Mouse (Mus musculus): ENCODE measurements around the gene Olfr478. TPM values are rescaled to one million over a fixed set of nuclear protein-coding genes. Genes with fewer than 3 reads are reported as not detected.
"Not testable (repeated sequence)": the region's sequence is repeated elsewhere in the genome, so short reads cannot be mapped to it uniquely, and the experiment has no call there.

The Olfr478 gene
- not detected in 2 replicates for polyA plus RNA-seq (2015; fragmentation: Nextera tagmentation; extraction: Ambion mirVana)

- no peaks in the 10 kb centered on the region for H3K9me3 ChIP-seq (ENCODE audit: control insufficient read depth)
- no peaks in the 10 kb centered on the region for H3K4me1 ChIP-seq (replicated peaks; ENCODE audit: control insufficient read depth, insufficient read depth, low read length)
- H3K4me2 ChIP-seq (replicated peaks; ENCODE audit: low read depth), result no peak within 1 kb of the TSS
- no peak for ATAC-seq
- no peak within 1 kb of the TSS for H3K4me3 ChIP-seq (ENCODE audit: low read depth, low read length)
- WGBS, result 79% methylated on average over 3 of the region's 3 CpGs
- no peak within 1 kb of the TSS for H3K9ac ChIP-seq (ENCODE audit: low read depth, low read length)
- TF ChIP-seq CTCF (IDR thresholded peaks at IDR 0.05; ENCODE audit: low read depth), result no peak
- H3K27me3 ChIP-seq (replicated peaks; ENCODE audit: control insufficient read depth, insufficient read depth, low read length), result no peaks in the 10 kb centered on the region
- no peak within 1 kb of the TSS for H3K27ac ChIP-seq (ENCODE audit: low read depth, low read length)
- no peaks in the 10 kb centered on the region for H3K36me3 ChIP-seq (ENCODE audit: control insufficient read depth, insufficient read depth)
Observed at GRCm38 (mm10) chr7:108033889-108034288, at the start of gene Olfr478. Gene Olfr478, minus strand, starts transcription at chr7:108033989.

- TF ChIP-seq CTCF (IDR thresholded peaks at IDR 0.05; ENCODE audit: low read depth), result no peak
- ATAC-seq, result no peak
- Histone ChIP-seq H3K4me3 (ENCODE audit: low read depth, low read length) (no peak within 1 kb of the TSS), H3K9ac (ENCODE audit: low read depth, low read length) (no peak within 1 kb of the TSS), H3K27ac (ENCODE audit: low read depth, low read length) (no peak within 1 kb of the TSS), H3K4me1 (replicated peaks; ENCODE audit: control insufficient read depth, insufficient read depth, low read length) (no peaks in the 10 kb centered on the region), H3K4me2 (replicated peaks; ENCODE audit: low read depth) (no peak within 1 kb of the TSS), H3K27me3 (replicated peaks; ENCODE audit: control insufficient read depth, insufficient read depth, low read length) (no peaks in the 10 kb centered on the region), H3K36me3 (ENCODE audit: control insufficient read depth, insufficient read depth) (no peaks in the 10 kb centered on the region), H3K9me3 (ENCODE audit: control insufficient read depth) (no peaks in the 10 kb centered on the region)
Observed at GRCm38 (mm10) chr7:108079555-108079954, 45.8 kb upstream of the Olfr478 start, which contains the start of gene Olfr481. Gene Olfr481, plus strand, starts transcription at chr7:108079855.

GRCm38 (mm10) chr7:108067246-108067645 lies 33.5 kb upstream of the Olfr478 start, which contains the start of gene Olfr480:
Gene Olfr480, minus strand, starts transcription at chr7:108067346.
- Histone ChIP-seq H3K27me3 (replicated peaks; ENCODE audit: control insufficient read depth, insufficient read depth, low read length) (no peaks in the 10 kb centered on the region), H3K9ac (ENCODE audit: low read depth, low read length) (no peak within 1 kb of the TSS), H3K9me3 (ENCODE audit: control insufficient read depth) (no peaks in the 10 kb centered on the region), H3K4me2 (replicated peaks; ENCODE audit: low read depth) (no peak within 1 kb of the TSS), H3K27ac (ENCODE audit: low read depth, low read length) (no peak within 1 kb of the TSS), H3K36me3 (ENCODE audit: control insufficient read depth, insufficient read depth) (no peaks in the 10 kb centered on the region), H3K4me3 (ENCODE audit: low read depth, low read length) (no peak within 1 kb of the TSS), H3K4me1 (replicated peaks; ENCODE audit: control insufficient read depth, insufficient read depth, low read length) (no peaks in the 10 kb centered on the region)
- 76% methylated on average over 1 of the region's 1 CpGs for WGBS
- ATAC-seq, result no peak
- no peak for TF ChIP-seq CTCF (IDR thresholded peaks at IDR 0.05; ENCODE audit: low read depth)

GRCm38 (mm10) chr7:108050393-108050792 lies 16.6 kb upstream of the Olfr478 start, which contains the start of gene Olfr479:
Gene Olfr479, plus strand, starts transcription at chr7:108050693.
- Histone ChIP-seq H3K4me1 (replicated peaks; ENCODE audit: control insufficient read depth, insufficient read depth, low read length) (no peaks in the 10 kb centered on the region), H3K9ac (ENCODE audit: low read depth, low read length) (no peak within 1 kb of the TSS), H3K4me2 (replicated peaks; ENCODE audit: low read depth) (no peak within 1 kb of the TSS), H3K9me3 (ENCODE audit: control insufficient read depth) (no peaks in the 10 kb centered on the region), H3K27ac (ENCODE audit: low read depth, low read length) (no peak within 1 kb of the TSS), H3K4me3 (ENCODE audit: low read depth, low read length) (no peak within 1 kb of the TSS), H3K27me3 (replicated peaks; ENCODE audit: control insufficient read depth, insufficient read depth, low read length) (no peaks in the 10 kb centered on the region), H3K36me3 (ENCODE audit: control insufficient read depth, insufficient read depth) (no peaks in the 10 kb centered on the region)
- TF ChIP-seq CTCF (IDR thresholded peaks at IDR 0.05; ENCODE audit: low read depth), result no peak
- 82% methylated on average over 2 of the region's 2 CpGs for WGBS
- ATAC-seq, result no peak

- not testable (repeated sequence) for ATAC-seq; H3K4me1 ChIP-seq (replicated peaks; ENCODE audit: control insufficient read depth, insufficient read depth, low read length); H3K4me2 ChIP-seq (replicated peaks; ENCODE audit: low read depth); H3K9ac ChIP-seq (ENCODE audit: low read depth, low read length); H3K27me3 ChIP-seq (replicated peaks; ENCODE audit: control insufficient read depth, insufficient read depth, low read length); H3K4me3 ChIP-seq (ENCODE audit: low read depth, low read length); H3K9me3 ChIP-seq (ENCODE audit: control insufficient read depth); H3K36me3 ChIP-seq (ENCODE audit: control insufficient read depth, insufficient read depth); H3K27ac ChIP-seq (ENCODE audit: low read depth, low read length)
Observed at GRCm38 (mm10) chr7:108014256-108014655, 19.5 kb downstream of the Olfr478 start.

GRCm38 (mm10) chr7:107986393-107986792 lies 47.4 kb downstream of the Olfr478 start, which contains the start of gene Olfr477:
Gene Olfr477, plus strand, starts transcription at chr7:107986693.
- 75% methylated on average over 2 of the region's 2 CpGs for WGBS
- ATAC-seq, result no peak
- no peak within 1 kb of the TSS for H3K27ac ChIP-seq (ENCODE audit: low read depth, low read length)
- H3K9me3 ChIP-seq (ENCODE audit: control insufficient read depth), result no peaks in the 10 kb centered on the region
- TF ChIP-seq CTCF (IDR thresholded peaks at IDR 0.05; ENCODE audit: low read depth), result no peak
- no peak within 1 kb of the TSS for H3K4me3 ChIP-seq (ENCODE audit: low read depth, low read length)
- H3K4me2 ChIP-seq (replicated peaks; ENCODE audit: low read depth), result no peak within 1 kb of the TSS
- no peaks in the 10 kb centered on the region for H3K36me3 ChIP-seq (ENCODE audit: control insufficient read depth, insufficient read depth)
- H3K4me1 ChIP-seq (replicated peaks; ENCODE audit: control insufficient read depth, insufficient read depth, low read length), result no peaks in the 10 kb centered on the region
- no peaks in the 10 kb centered on the region for H3K27me3 ChIP-seq (replicated peaks; ENCODE audit: control insufficient read depth, insufficient read depth, low read length)
- no peak within 1 kb of the TSS for H3K9ac ChIP-seq (ENCODE audit: low read depth, low read length)

Other genes starting within 250 kb of the Olfr478 start
- gene Ovch2, start 232.8 kb downstream of the Olfr478 start, polyA plus RNA-seq (2015; fragmentation: Nextera tagmentation; extraction: Ambion mirVana), result not detected in 2 replicates
- gene Olfr467, start 221.7 kb downstream of the Olfr478 start, polyA plus RNA-seq (2015; fragmentation: Nextera tagmentation; extraction: Ambion mirVana), result not detected in 2 replicates
- gene Olfr469, start 208.4 kb downstream of the Olfr478 start, polyA plus RNA-seq (2015; fragmentation: Nextera tagmentation; extraction: Ambion mirVana), result not detected in 2 replicates
- not detected in 2 replicates for gene Olfr470, start 186.5 kb downstream of the Olfr478 start, polyA plus RNA-seq (2015; fragmentation: Nextera tagmentation; extraction: Ambion mirVana)
- not detected in 2 replicates for gene Olfr472, start 136.1 kb downstream of the Olfr478 start, polyA plus RNA-seq (2015; fragmentation: Nextera tagmentation; extraction: Ambion mirVana)
- gene Olfr473, start 103.5 kb downstream of the Olfr478 start, polyA plus RNA-seq (2015; fragmentation: Nextera tagmentation; extraction: Ambion mirVana), result not detected in 2 replicates
- gene Olfr474, start 79.3 kb downstream of the Olfr478 start, polyA plus RNA-seq (2015; fragmentation: Nextera tagmentation; extraction: Ambion mirVana), result not detected in 2 replicates
- gene Olfr476, start 69.2 kb downstream of the Olfr478 start, polyA plus RNA-seq (2015; fragmentation: Nextera tagmentation; extraction: Ambion mirVana), result not detected in 2 replicates
- not detected in 2 replicates for gene Olfr477, start 47.3 kb downstream of the Olfr478 start, polyA plus RNA-seq (2015; fragmentation: Nextera tagmentation; extraction: Ambion mirVana)
- not detected in 2 replicates for gene Olfr479, start 16.7 kb upstream of the Olfr478 start, polyA plus RNA-seq (2015; fragmentation: Nextera tagmentation; extraction: Ambion mirVana)
- gene Olfr480, start 33.4 kb upstream of the Olfr478 start, polyA plus RNA-seq (2015; fragmentation: Nextera tagmentation; extraction: Ambion mirVana), result not detected in 2 replicates
- not detected in 2 replicates for gene Olfr481, start 45.9 kb upstream of the Olfr478 start, polyA plus RNA-seq (2015; fragmentation: Nextera tagmentation; extraction: Ambion mirVana)
- gene Olfr482, start 63.6 kb upstream of the Olfr478 start, polyA plus RNA-seq (2015; fragmentation: Nextera tagmentation; extraction: Ambion mirVana), result 0.08 and 0.10 TPM in 2 replicates
- not detected in 2 replicates for gene Olfr483, start 66.9 kb upstream of the Olfr478 start, polyA plus RNA-seq (2015; fragmentation: Nextera tagmentation; extraction: Ambion mirVana)
- gene Olfr484, start 93.5 kb upstream of the Olfr478 start, polyA plus RNA-seq (2015; fragmentation: Nextera tagmentation; extraction: Ambion mirVana), result not detected in 2 replicates
- gene Olfr485, start 125.9 kb upstream of the Olfr478 start, polyA plus RNA-seq (2015; fragmentation: Nextera tagmentation; extraction: Ambion mirVana), result not detected in 2 replicates
- not detected in 2 replicates for gene Olfr486, start 138.8 kb upstream of the Olfr478 start, polyA plus RNA-seq (2015; fragmentation: Nextera tagmentation; extraction: Ambion mirVana)
- not detected in 2 replicates for gene Olfr487, start 180.6 kb upstream of the Olfr478 start, polyA plus RNA-seq (2015; fragmentation: Nextera tagmentation; extraction: Ambion mirVana)
- gene Olfr488, start 224.4 kb upstream of the Olfr478 start, polyA plus RNA-seq (2015; fragmentation: Nextera tagmentation; extraction: Ambion mirVana), result not detected in 2 replicates

Data from intestine, postnatal 0 days (tissue).